Mouse (Mus musculus) embryonic fibroblast, embryonic 13.5 days (primary cell): ENCODE measurements around the gene Cog5.

Source experiments
- CTCF ChIP-seq: IDR thresholded peaks from 2 replicates; pipeline ENCODE4 v1.5.1; 2011; ENCODE audit warnings: mild to moderate bottlenecking, control low read depth, low read length, moderate library complexity, borderline replicate concordance; ENCODE audit not compliant: insufficient read depth
- POLR2A ChIP-seq: IDR thresholded peaks from 2 replicates; pipeline ENCODE4 v1.6.1; 2011; ENCODE audit warnings: low read depth, mild to moderate bottlenecking, control low read depth, low read length, moderate library complexity

DNA sequence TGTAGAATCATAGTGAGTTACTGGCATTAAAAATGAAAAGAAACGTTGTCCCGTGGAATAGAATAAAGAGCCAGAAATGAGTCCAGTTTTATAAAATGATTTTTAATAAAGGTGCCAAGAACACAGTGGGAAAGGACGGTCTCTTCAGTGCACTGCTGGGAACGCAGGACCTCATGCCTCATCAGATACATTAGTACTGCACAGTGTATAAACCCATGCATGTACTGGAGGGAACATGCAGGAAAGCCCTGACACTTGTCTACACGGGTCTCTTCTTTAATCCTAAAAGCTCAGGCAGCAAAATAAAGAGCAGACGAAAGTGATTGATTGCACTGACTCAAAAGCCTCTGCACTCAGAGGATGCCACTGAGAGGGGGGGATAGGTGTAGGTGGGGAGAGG is 236.0 kb downstream of the Cog5 start:
- TF ChIP-seq CTCF = no peak
- TF ChIP-seq POLR2A = no peak
